Mouse (Mus musculus) olfactory bulb, adult 2 months (tissue): ENCODE results near the gene Rab22a.

ENCODE experiments used
- CTCF ChIP-seq: fragments of 200-500 bp; IDR thresholded peaks from 2 replicates; pipeline ENCODE4 v1.5.1; 2012; ENCODE audit warnings: low read depth, mild to moderate bottlenecking, low read length, moderate library complexity; ENCODE audit not compliant: insufficient read depth
- POLR2A ChIP-seq: fragments of 200-500 bp; IDR thresholded peaks from 2 replicates; pipeline ENCODE4 v1.6.1; 2012; ENCODE audit warnings: mild to moderate bottlenecking, low read depth, low read length, moderate library complexity; ENCODE audit not compliant: insufficient read depth

GRCm38 (mm10) chr2:173619132-173619531 lies 40.4 kb upstream of the Rab22a start:
- no peak for TF ChIP-seq CTCF
- TF ChIP-seq POLR2A, result no peak
